Mouse (Mus musculus) kidney, postnatal 0 days (tissue): ENCODE measurements around the gene H2afy2. TPM values are rescaled to one million over a fixed set of nuclear protein-coding genes. Genes with fewer than 3 reads are reported as not detected.

Experiments used
- ATAC-seq: fragments of 200-750 bp; cut with Nextera tagmentation; replicated peaks from 2 replicates; pipeline ENCODE4 v1.8.0; 2017; ENCODE audit warnings: low read depth, moderate number of reproducible peaks, moderate TSS enrichment, moderate library complexity; ENCODE audit not compliant: low FRiP score
- DNase-seq: peaks from one replicate; pipeline ENCODE4 v3.0.0-alpha.2; 2016; ENCODE audit warnings: low spot score
- H3K27ac ChIP-seq: fragments of 300-500 bp; sonication (generic); 2 replicates; pipeline ENCODE4 v1.5.1; 2014; ENCODE audit warnings: mild to moderate bottlenecking
- H3K27me3 ChIP-seq: fragments of 300-500 bp; sonication (generic); 2 replicates; pipeline ENCODE4 v1.6.1; 2014; ENCODE audit warnings: low read length, mixed read lengths; ENCODE audit not compliant: insufficient read depth
- H3K36me3 ChIP-seq: fragments of 300-500 bp; sonication (generic); 2 replicates; pipeline ENCODE4 v1.6.1; 2014; ENCODE audit warnings: low read length, mixed read lengths; ENCODE audit not compliant: insufficient read depth
- H3K4me1 ChIP-seq: fragments of 300-500 bp; sonication (generic); replicated peaks from 2 replicates; pipeline ENCODE4 v1.6.1; 2014; ENCODE audit warnings: antibody characterized with exemption, low read length, mixed read lengths; ENCODE audit not compliant: insufficient read depth
- H3K4me2 ChIP-seq: fragments of 300-500 bp; sonication (generic); 2 replicates; pipeline ENCODE4 v1.6.1; 2014; ENCODE audit warnings: mild to moderate bottlenecking, low read length, moderate library complexity, mixed read lengths
- H3K4me3 ChIP-seq: fragments of 300-500 bp; sonication (generic); replicated peaks from 2 replicates; pipeline ENCODE4 v1.5.1; 2014; ENCODE audit warnings: low read depth, low read length
- H3K9ac ChIP-seq: fragments of 300-500 bp; sonication (generic); 2 replicates; pipeline ENCODE4 v1.6.1; 2014; ENCODE audit warnings: low read depth, low read length
- H3K9me3 ChIP-seq: fragments of 300-500 bp; sonication (generic); replicated peaks from 2 replicates; pipeline ENCODE4 v1.6.1; 2016; ENCODE audit warnings: low read length, inconsistent platforms, mixed read lengths
- CTCF ChIP-seq: IDR thresholded peaks from 2 replicates; pipeline ENCODE4 v1.5.1; 2016; ENCODE audit warnings: antibody characterized with exemption, low read depth, mild to moderate bottlenecking, moderate library complexity
- WGBS: fragments of 180-500 bp; shearing (Covaris S2); extraction: QIAGEN DNeasy Blood & Tissue Kit; methylation state at CpG from one replicate; pipeline ENCODE4 v1.1.7; 2014; 5-methylcytosine and 5-hydroxymethylcytosine counted together
- polyA plus RNA-seq: library from polyadenylated mRNA; unstranded; fragments of >200 nt; fragmentation: Nextera tagmentation; extraction: Ambion mirVana; gene quantifications from 2 replicates; pipeline ENCODE4 v1.2.1, GENCODE M21; 2015

Gene H2afy2
- polyA plus RNA-seq, 1 experiment from 2014 or later: 83.0 TPM

DNA sequence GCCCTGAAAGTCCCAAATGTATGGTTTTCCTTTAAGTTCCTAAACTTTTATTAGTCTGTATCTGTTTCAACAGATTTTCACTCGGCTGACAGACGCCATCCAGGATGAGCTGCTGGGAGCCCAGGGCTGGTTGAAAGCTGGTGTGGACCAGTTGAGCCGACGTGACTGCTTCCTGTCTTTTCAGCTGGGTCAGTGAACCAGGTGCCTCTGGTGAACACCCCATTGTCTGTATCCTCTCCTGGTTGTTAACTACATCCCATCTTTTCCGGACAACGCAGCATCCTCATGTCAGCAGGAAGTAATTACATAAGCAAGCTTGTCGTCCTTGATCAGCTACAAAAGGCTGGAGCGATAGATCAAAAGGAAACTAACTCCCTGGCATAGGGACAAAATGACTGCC is 9.1 kb upstream of the H2afy2 start:
- H3K9ac ChIP-seq: no peak overlapping the region
- H3K9me3 ChIP-seq: no peaks in the 10 kb centered on the region
- DNase-seq (no peak), ATAC-seq (no peak)
- no peak overlapping the region for H3K4me2 ChIP-seq
- H3K4me3 ChIP-seq: no peak overlapping the region
- H3K27me3 ChIP-seq: no peaks in the 10 kb centered on the region
- no peaks in the 10 kb centered on the region for H3K36me3 ChIP-seq
- H3K27ac ChIP-seq: no peak overlapping the region
- no peak for TF ChIP-seq CTCF
- WGBS: 51% methylated on average over 8 of the region's 8 CpGs
- H3K4me1 ChIP-seq: peaks cover 8% of the 10 kb centered on the region

DNA sequence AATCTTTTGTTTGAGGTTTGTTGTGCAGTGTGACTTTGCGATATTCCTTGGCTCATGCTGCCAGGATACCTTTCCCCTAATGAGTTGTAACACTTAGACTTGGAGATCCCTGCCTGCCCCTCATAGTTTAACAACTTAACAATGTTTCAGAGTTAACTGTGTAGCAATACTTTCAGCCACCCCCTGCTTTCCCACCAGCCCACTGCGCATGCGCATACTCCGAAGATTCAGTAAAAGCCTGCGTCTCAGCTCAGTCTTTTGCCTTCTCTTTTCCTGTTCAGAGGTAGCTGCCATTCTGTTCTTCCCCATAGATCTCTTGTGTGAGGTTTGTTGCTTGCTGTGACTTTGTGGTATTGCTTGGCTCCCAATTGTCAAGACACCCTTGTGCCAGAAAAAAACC is 4.6 kb upstream of the H2afy2 start:
- DNase-seq (no peak), ATAC-seq (no peak)
- Histone ChIP-seq H3K4me2 (no peak overlapping the region), H3K36me3 (no peaks in the 10 kb centered on the region), H3K4me1 (peaks cover 4% of the 10 kb centered on the region; the same call in 1 of the 2 replicates), H3K4me3 (no peak overlapping the region), H3K27ac (no peak overlapping the region), H3K9ac (no peak overlapping the region), H3K9me3 (no peaks in the 10 kb centered on the region), H3K27me3 (no peaks in the 10 kb centered on the region)
- WGBS: 87% methylated on average over 5 of the region's 5 CpGs
- no peak for TF ChIP-seq CTCF

DNA sequence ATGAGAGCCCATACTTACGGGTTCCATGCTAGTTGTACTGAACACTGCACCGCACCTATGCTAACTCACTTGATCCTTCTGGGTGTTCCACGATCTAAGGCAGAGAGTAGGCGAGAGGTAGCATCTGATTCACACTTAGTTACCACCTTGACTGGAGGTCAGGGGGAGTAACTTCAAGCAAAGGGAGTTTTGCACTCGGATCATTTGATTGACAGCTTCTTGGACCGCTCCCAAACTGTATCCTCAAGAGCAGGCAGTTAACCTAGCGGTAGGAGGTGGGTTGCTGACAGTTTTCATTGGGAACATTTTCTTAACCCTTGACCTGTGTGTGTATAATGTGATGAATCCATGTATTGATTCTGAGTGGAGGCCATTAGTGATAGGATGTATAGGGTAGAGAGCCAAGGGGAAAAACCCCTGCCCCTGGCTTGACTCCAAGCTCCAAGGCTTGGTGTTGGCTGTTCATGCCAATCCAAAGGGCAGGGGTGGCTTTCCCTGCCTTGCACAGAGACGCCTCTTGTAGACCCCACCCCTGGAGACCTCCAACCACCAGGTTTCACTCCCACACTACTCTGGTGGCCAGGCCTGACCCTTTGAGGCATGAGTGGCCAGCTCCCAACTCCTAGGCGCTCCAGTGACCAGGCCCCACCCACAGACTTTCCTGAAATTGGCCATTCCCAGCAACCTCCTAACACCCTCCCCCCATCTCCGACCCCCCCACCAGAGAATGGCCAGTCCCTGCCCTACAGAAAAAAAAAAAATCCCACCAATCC is 3.8 kb upstream of the H2afy2 start:
- 0 out of 2 replicates have a peak, but pooled peaks have one; percentile 19 for ATAC-seq
- TF ChIP-seq CTCF: no peak
- Histone ChIP-seq H3K4me3 (no peak overlapping the region), H3K9me3 (no peaks in the 10 kb centered on the region), H3K27ac (no peak overlapping the region), H3K27me3 (no peaks in the 10 kb centered on the region), H3K4me1 (peaks cover 4% of the 10 kb centered on the region; the same call in 1 of the 2 replicates), H3K9ac (no peak overlapping the region), H3K4me2 (no peak overlapping the region), H3K36me3 (no peaks in the 10 kb centered on the region)
- DNase-seq: peak; percentile 36
- WGBS: 37% methylated on average over 10 of the region's 10 CpGs

DNA sequence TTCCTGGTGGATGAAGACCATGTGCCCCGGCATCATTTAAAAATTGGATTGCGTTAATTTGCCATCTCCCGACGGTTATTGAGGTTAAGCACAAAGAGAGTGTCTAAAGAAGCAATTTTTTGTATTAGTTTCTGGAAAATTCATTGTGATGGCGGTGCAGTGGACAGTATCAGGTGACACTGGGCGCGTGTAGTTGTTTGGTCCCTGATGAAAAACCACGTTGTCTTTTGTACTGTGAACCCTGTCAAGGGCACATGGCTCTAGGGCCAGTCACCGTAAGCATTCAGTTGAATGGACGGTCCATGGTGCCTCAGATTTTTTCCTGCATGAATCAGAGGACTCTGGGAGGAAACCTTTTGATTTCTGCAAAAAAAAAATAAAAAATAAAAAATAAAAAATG is 467 bp upstream of the H2afy2 start:
- H3K27ac ChIP-seq: peak overlapping the region; percentile 90; the same call in 1 of the 2 replicates
- DNase-seq: no peak
- 23% methylated on average over 10 of the region's 10 CpGs for WGBS

DNA sequence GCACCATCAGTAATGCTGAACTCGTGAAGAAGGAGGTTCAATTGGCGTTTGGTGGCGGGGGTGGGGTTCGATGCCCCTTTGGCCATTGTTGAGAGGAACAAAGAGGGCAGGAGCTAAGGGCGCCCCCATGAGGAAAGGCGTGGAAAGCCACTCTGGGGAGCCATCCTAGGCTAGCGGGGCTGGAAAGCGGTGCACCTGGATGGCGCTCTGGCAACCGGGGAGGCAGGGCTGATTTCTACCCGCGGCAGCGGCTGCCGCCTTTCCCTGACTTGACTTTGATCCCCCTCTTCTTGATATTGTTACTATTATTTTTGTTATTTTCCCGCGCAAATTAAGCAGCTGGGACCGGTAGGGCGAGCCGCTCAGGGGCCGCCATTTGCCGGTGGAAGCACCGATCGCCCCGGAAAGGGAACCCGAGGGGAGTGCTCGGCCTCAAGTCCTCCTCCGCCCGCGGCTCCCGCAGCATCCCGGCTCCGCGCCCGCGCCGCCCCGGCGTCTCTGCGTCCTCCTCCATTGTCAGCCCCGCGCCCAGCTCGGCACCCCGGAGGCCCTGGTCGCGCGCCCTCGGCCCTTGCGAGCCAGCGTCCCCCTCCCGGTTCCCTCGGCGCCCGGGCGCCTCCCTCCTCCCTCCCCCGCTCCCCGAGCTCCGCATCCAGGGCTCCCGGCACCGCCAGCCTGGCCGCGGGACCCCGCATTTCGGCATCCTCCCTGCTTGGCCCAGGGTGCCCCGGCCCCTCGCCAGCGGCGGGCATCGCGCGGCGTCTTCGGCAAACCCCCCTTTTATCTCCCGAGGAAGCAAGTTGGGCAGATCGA is 942 bp downstream of the H2afy2 start:
- WGBS: under 1% methylated on average over 73 of the region's 74 CpGs
- TF ChIP-seq CTCF: peak; percentile 74
- H3K4me2 ChIP-seq: peak overlapping the region; percentile 75
- H3K27ac ChIP-seq: peak overlapping the region; percentile 90
- H3K4me1 ChIP-seq: peaks cover 4% of the 10 kb centered on the region; the same call in 1 of the 2 replicates
- no peaks in the 10 kb centered on the region for H3K36me3 ChIP-seq
- peak overlapping the region; percentile 64 for H3K4me3 ChIP-seq
- H3K27me3 ChIP-seq: no peaks in the 10 kb centered on the region
- H3K9me3 ChIP-seq: no peaks in the 10 kb centered on the region
- H3K9ac ChIP-seq: peak overlapping the region; percentile 74
- peak; percentile 74 for DNase-seq
- ATAC-seq: peak; percentile 55

More for the DNA sequence above, 467 bp upstream of the H2afy2 start:
- Histone ChIP-seq H3K4me1 (peaks cover 4% of the 10 kb centered on the region; the same call in 1 of the 2 replicates), H3K9me3 (no peaks in the 10 kb centered on the region), H3K4me3 (peak overlapping the region; percentile 64; the same call in 1 of the 2 replicates), H3K4me2 (peak overlapping the region; percentile 75), H3K36me3 (no peaks in the 10 kb centered on the region), H3K27me3 (no peaks in the 10 kb centered on the region), H3K9ac (peak overlapping the region; percentile 74; the same call in 1 of the 2 replicates)
- no peak for TF ChIP-seq CTCF
- no peak for ATAC-seq

DNA sequence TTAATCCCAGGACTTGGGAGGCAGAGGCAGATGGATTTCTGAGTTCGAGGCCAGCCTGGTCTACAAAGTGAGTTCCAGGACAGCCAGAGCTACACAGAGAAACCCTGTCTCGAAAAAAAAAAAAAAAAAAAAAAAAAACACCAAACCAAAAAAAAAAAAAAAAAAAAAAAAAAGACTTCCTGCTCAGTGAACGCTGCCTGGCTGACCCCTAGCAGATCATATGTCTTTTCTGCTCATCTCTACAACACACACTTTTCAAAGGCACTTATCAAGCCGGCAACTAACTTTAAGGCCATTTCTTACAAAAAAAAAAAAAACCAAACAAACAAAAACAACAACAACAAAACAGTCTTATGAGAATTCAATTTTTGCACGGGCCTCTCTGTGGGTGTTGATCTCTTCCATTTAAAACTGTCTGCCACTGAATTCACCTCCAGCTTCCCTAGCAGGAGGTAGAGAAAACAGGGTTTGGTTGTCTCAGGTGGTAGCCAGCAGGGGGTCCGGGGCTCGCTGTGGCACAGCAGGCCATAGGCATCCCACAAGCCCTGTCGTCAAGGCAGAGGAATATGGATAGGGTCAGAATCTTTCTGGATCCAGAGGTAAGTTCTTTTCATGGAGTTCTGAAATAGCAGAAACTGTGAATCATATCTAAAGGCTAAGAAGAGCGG is 2.4 kb downstream of the H2afy2 start:
- Histone ChIP-seq H3K9ac (no peak overlapping the region), H3K36me3 (no peaks in the 10 kb centered on the region)
- 26% methylated on average over 8 of the region's 9 CpGs for WGBS

More for the DNA sequence above, 2.4 kb downstream of the H2afy2 start:
- Histone ChIP-seq H3K4me2 (peak overlapping the region; percentile 75; the same call in 1 of the 2 replicates), H3K9me3 (no peaks in the 10 kb centered on the region), H3K4me3 (no peak overlapping the region), H3K27ac (no peak overlapping the region; the same call in 1 of the 2 replicates), H3K4me1 (no peaks in the 10 kb centered on the region), H3K27me3 (no peaks in the 10 kb centered on the region)
- ATAC-seq: no peak
- no peak for DNase-seq
- 0 out of 2 replicates have a peak, but pooled peaks have one; percentile 21 for TF ChIP-seq CTCF
